Mouse (Mus musculus): ENCODE measurements around the gene Gm28778. TPM values are rescaled to one million over a fixed set of nuclear protein-coding genes. Genes with fewer than 3 reads are reported as not detected.
"Not testable (repeated sequence)": the region's sequence is repeated elsewhere in the genome, so short reads cannot be mapped to it uniquely, and the experiment has no call there.

Gm28778 gene
- polyA plus RNA-seq, 1 experiment from 2014 or later: not detected

DNA sequence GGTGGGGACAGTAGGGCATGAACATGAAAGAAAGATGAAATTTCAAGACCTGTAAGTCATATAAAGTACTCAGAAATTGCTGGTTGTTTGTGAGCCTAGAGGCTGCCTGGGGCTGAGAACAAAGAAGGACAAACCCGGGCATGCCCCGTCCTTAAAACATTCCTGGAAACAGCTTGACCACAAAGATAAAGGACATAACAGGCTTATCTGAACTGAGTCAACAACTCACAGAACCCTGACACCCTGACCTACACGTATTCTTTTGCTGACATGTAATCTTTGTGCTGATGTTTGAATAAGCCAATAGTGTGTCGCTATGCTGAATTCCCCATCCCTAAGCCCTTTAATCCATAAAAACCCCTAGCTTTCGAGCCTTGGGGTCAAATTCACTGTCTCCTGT, 36.6 kb downstream of the Gm28778 start:
- H3K4me1 ChIP-seq (replicated peaks); H3K36me3 ChIP-seq; H3K9ac ChIP-seq; H3K4me3 ChIP-seq (replicated peaks); H3K9me3 ChIP-seq; H3K27me3 ChIP-seq (replicated peaks); H3K27ac ChIP-seq; ATAC-seq; H3K4me2 ChIP-seq (replicated peaks): not testable (repeated sequence)
- 63% methylated on average over 5 of the region's 5 CpGs for WGBS

DNA sequence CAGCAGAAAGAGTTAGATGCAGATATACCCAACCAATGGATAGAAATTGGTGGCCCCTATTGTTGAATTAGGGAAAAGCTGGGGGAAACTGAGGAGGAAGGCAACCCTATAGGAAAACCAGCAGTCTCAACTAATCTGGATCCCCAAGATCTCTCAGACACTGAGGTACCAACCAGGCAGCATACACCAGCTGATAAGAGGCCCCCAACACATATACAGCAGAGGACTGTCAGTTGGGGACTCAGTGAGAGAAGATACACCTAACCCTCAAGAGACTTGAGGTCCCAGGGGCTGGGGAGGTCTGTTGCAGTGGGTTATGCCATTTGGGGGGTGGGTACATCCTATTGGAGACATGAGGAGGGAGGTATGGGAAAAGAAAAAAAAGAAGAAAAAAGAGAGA, 38.6 kb downstream of the Gm28778 start:
- ATAC-seq: no peak
- H3K9me3 ChIP-seq: no peaks in the 10 kb centered on the region
- H3K9ac ChIP-seq: no peak overlapping the region
- no peaks in the 10 kb centered on the region for H3K4me1 ChIP-seq (replicated peaks)
- H3K27ac ChIP-seq: no peak overlapping the region
- no peaks in the 10 kb centered on the region for H3K27me3 ChIP-seq (replicated peaks)
- no peak overlapping the region for H3K4me3 ChIP-seq (replicated peaks)
- H3K4me2 ChIP-seq (replicated peaks): no peak overlapping the region
- no peaks in the 10 kb centered on the region for H3K36me3 ChIP-seq

DNA sequence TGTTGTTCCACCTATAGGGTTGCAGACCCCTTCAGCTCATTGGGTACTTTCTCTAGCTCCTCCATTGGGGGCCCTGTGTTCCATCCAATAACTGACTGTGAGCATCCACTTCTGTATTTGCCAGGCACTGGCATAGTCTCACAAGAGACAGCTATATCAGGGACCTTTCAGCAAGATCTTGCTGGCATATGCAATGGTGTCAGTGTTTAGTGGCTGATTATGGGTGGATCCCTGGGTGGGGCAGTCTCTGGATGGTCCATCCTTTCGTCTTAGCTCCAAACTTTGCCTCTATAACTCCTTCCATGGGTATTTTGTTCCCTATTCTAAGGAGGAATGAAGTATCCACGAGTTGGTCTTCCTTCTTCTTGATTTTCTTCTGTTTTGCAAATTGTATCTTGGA, 40.5 kb downstream of the Gm28778 start:
- ATAC-seq; H3K4me1 ChIP-seq (replicated peaks); H3K4me2 ChIP-seq (replicated peaks); H3K9me3 ChIP-seq; H3K27me3 ChIP-seq (replicated peaks); H3K4me3 ChIP-seq (replicated peaks); H3K9ac ChIP-seq; H3K36me3 ChIP-seq; H3K27ac ChIP-seq: not testable (repeated sequence)
- WGBS: 64% methylated on average over 2 of the region's 2 CpGs

DNA sequence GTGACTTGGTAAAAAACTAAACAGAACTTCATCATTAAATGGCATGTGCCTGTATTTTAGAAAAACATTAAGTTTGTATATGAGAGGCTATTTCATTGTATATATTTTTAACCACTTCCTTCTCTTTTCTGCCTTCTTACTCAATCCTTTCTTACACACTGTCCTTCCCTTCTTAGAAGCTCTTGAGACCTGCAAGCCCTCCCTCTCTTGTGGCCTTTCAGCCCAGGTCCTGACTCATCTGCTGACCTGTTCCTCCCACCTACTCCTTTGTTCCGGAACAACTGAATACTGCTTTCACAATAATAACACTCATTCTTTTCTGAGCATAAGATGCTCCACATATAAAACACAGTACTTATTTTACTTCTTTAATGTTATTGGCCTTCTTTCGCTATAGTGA, 44.2 kb downstream of the Gm28778 start:
- no peak for ATAC-seq
- Histone ChIP-seq H3K4me2 (replicated peaks) (no peak overlapping the region), H3K27me3 (replicated peaks) (no peaks in the 10 kb centered on the region), H3K36me3 (peaks cover 16% of the 10 kb centered on the region), H3K4me3 (replicated peaks) (no peak overlapping the region), H3K27ac (no peak overlapping the region), H3K9me3 (no peaks in the 10 kb centered on the region), H3K4me1 (replicated peaks) (no peaks in the 10 kb centered on the region), H3K9ac (no peak overlapping the region)
- 95% methylated on average over 2 of the region's 2 CpGs for WGBS

DNA sequence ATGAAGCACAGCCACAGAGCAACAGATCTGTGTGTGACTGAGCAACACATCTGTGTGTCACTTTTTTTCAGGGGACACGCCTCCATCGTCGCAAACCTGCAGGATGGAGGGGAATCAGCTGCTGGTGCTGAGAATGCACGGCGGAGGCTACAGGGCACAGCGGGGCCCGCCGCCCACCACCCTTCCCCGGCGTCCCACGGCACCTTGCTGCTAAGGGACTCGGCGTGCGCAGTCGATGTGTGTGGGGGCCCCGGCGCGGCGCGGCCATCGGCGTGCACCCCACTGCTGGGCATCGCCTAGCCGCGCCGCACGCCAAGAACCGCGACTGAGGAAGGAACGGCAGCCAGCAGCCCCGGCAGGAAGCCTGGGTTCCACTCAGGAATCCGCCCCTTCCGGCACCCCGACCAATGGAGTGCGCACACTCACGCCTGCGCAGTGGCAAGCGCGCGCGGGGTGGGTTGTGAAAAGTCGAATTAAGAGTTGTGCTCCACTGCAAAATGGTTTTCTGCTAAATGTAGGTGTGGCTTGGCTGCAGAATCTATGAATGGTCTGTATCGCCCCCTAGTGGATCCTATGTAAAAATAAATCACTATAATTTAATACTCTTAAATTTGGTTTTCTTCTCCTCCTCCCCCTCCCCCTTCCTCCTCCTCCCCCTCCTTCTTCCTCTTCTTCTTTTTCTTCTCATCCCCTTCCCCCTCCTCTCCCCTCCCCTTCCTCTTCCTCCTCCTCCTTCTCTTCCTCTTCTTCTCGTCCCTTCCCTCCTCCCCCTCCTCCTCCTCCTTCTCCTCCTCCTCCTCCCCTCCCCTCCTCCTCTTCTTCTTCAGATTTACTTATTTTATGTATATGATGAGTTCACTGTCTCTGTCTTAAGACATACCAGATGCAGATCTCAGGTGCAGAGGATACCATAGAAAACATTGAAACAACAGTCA, 55.7 kb downstream of the Gm28778 start, which contains the start of the genes Asdurf, Gm28551 and Asnsd1:
TSS of gene Asdurf (minus strand) at position 293 of the 935 bp plus-strand sequence.
TSS of gene Gm28551 (minus strand) at position 341 of the 935 bp plus-strand sequence.
TSS of gene Asnsd1 (minus strand) at position 426 of the 935 bp plus-strand sequence.
- WGBS: under 1% methylated on average over 44 of the region's 44 CpGs
- Histone ChIP-seq H3K27me3 (replicated peaks) (no peaks in the 10 kb centered on the region), H3K4me1 (replicated peaks) (no peaks in the 10 kb centered on the region), H3K9me3 (no peaks in the 10 kb centered on the region), H3K4me3 (replicated peaks) (peak within 1 kb of the TSS; percentile 84), H3K36me3 (peaks cover 7% of the 10 kb centered on the region; the same call in 1 of the 2 replicates), H3K9ac (peak within 1 kb of the TSS; percentile 97), H3K4me2 (replicated peaks) (peak within 1 kb of the TSS; percentile 51), H3K27ac (peak within 1 kb of the TSS; percentile 88)
- ATAC-seq: peak; percentile 100

DNA sequence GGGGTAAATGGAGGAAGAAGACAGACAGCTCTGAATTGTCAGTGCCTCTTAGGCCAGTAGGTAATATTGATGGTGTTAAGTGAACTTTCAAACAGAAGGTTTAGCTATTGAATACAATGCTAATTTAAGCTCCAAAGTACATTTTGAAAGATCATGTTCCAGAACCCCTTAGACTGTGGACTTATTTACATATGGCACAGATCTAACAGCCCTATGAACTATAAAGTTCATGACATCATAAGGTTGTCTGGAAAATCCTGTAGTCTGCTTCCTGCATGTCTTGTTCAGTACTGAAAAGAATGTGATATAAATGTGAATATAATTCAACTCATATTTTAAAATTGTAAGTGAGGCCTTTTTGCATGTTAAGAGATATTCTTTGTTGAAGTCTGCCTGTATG, 62.1 kb downstream of the Gm28778 start:
- Histone ChIP-seq H3K4me1 (replicated peaks) (no peaks in the 10 kb centered on the region), H3K27ac (no peak overlapping the region), H3K36me3 (no peaks in the 10 kb centered on the region), H3K9me3 (no peaks in the 10 kb centered on the region), H3K4me2 (replicated peaks) (no peak overlapping the region), H3K27me3 (replicated peaks) (no peaks in the 10 kb centered on the region), H3K4me3 (replicated peaks) (no peak overlapping the region), H3K9ac (no peak overlapping the region)
- peak; percentile 82 for ATAC-seq

Other genes with a start within 250 kb of the Gm28778 start
- gene Mstn, start 235.5 kb upstream of the Gm28778 start, polyA plus RNA-seq (2015; fragmentation: Nextera tagmentation; extraction: Ambion mirVana): 0.05 and 0.09 TPM in 2 replicates
- not detected in 2 replicates for gene 1700019A02Rik, start 109.5 kb upstream of the Gm28778 start, polyA plus RNA-seq (2015; fragmentation: Nextera tagmentation; extraction: Ambion mirVana)
- gene Pms1, start 93 bp upstream of the Gm28778 start, polyA plus RNA-seq (2015; fragmentation: Nextera tagmentation; extraction: Ambion mirVana): 11.6 and 16.0 TPM in 2 replicates
- gene Ormdl1, start within 50 bp of the Gm28778 start, polyA plus RNA-seq (2015; fragmentation: Nextera tagmentation; extraction: Ambion mirVana): 50.3 and 50.5 TPM in 2 replicates
- gene Osgepl1, start 16.5 kb downstream of the Gm28778 start, polyA plus RNA-seq (2015; fragmentation: Nextera tagmentation; extraction: Ambion mirVana): 25.5 and 28.2 TPM in 2 replicates
- 8.1 and 13.7 TPM in 2 replicates for gene Asdurf, start 55.5 kb downstream of the Gm28778 start, polyA plus RNA-seq (2015; fragmentation: Nextera tagmentation; extraction: Ambion mirVana)
- 0.44 and 0.76 TPM in 2 replicates for gene Gm28551, start 55.6 kb downstream of the Gm28778 start, polyA plus RNA-seq (2015; fragmentation: Nextera tagmentation; extraction: Ambion mirVana)
- gene Asnsd1, start 55.6 kb downstream of the Gm28778 start, polyA plus RNA-seq (2015; fragmentation: Nextera tagmentation; extraction: Ambion mirVana): 64.9 and 74.0 TPM in 2 replicates